Mouse (Mus musculus) myocyte (in vitro differentiated cells): Measurements from ENCODE around the gene Tnfrsf18. TPM values are rescaled to one million over a fixed set of nuclear protein-coding genes. Genes with fewer than 3 reads are reported as not detected.

ENCODE experiments used
- H3K27me3 ChIP-seq: one replicate; pipeline ENCODE4 v1.6.1; 2011; ENCODE audit not compliant: control insufficient read depth, insufficient read depth, insufficient read length
- H3K36me3 ChIP-seq: one replicate; pipeline ENCODE4 v1.6.1; 2011; ENCODE audit not compliant: control insufficient read depth, insufficient read depth
- H3K4me2 ChIP-seq: one replicate; pipeline ENCODE4 v1.6.1; 2011; ENCODE audit warnings: low read depth, control low read depth
- H3K4me3 ChIP-seq: one replicate; pipeline ENCODE4 v1.5.1; 2011; ENCODE audit warnings: mild to moderate bottlenecking, control low read depth, moderate library complexity
- H3K79me2 ChIP-seq: one replicate; pipeline ENCODE4 v1.6.1; 2011; ENCODE audit not compliant: control insufficient read depth, insufficient read depth
- H3ac ChIP-seq: one replicate; pipeline ENCODE4 v1.6.1; 2011; ENCODE audit not compliant: control insufficient read depth, insufficient read length
- CEBPB ChIP-seq: IDR thresholded peaks from 2 replicates; pipeline ENCODE4 v1.6.1; 2011; ENCODE audit warnings: mild to moderate bottlenecking, moderate library complexity; ENCODE audit not compliant: poor library complexity, insufficient read depth, severe bottlenecking
- E2F4 ChIP-seq: IDR thresholded peaks from one replicate; pipeline ENCODE4 v1.6.1; 2011; ENCODE audit warnings: mild to moderate bottlenecking, control low read depth, moderate library complexity; ENCODE audit not compliant: insufficient read depth
- MAX ChIP-seq: IDR thresholded peaks from one replicate; pipeline ENCODE4 v1.6.1; 2011; ENCODE audit warnings: low read depth, mild to moderate bottlenecking, control low read depth
- MYOD1 ChIP-seq, 3 experiments: IDR thresholded peaks; one replicate each; pipeline ENCODE4 v1.6.1; 2011; ENCODE audit warnings: control low read depth in 2 of 3, low read depth in 2 of 3, mild to moderate bottlenecking in 2 of 3, moderate library complexity in 1 of 3; ENCODE audit not compliant: insufficient read length in 2 of 3, control insufficient read depth in 1 of 3
- MYOG ChIP-seq, 3 experiments: IDR thresholded peaks; one replicate each; pipeline ENCODE4 v1.6.1; 2011; ENCODE audit warnings: control low read depth in 2 of 3, low read depth in 2 of 3, mild to moderate bottlenecking in 2 of 3; ENCODE audit not compliant: insufficient read length in 2 of 3, control insufficient read depth in 1 of 3, insufficient read depth in 1 of 3
- POLR2A ChIP-seq: IDR thresholded peaks from one replicate; pipeline ENCODE4 v1.6.1; 2011; ENCODE audit warnings: low read depth, mild to moderate bottlenecking, control low read depth, moderate library complexity; ENCODE audit not compliant: insufficient read length
- POLR2AphosphoS2 ChIP-seq: IDR thresholded peaks from one replicate; pipeline ENCODE4 v1.6.1; 2011; ENCODE audit warnings: low read depth, control low read depth; ENCODE audit not compliant: insufficient read length
- REST ChIP-seq: IDR thresholded peaks from one replicate; pipeline ENCODE4 v1.6.1; 2011; ENCODE audit warnings: mild to moderate bottlenecking, control low read depth, moderate library complexity; ENCODE audit not compliant: insufficient read depth, insufficient read length
- SRF ChIP-seq: IDR thresholded peaks from one replicate; pipeline ENCODE4 v1.6.1; 2011; ENCODE audit warnings: low read depth; ENCODE audit not compliant: control insufficient read depth, insufficient read length
- TCF12 ChIP-seq: IDR thresholded peaks from one replicate; pipeline ENCODE4 v1.6.1; 2011; ENCODE audit warnings: mild to moderate bottlenecking, control low read depth; ENCODE audit not compliant: poor library complexity, insufficient read depth, severe bottlenecking
- TCF3 ChIP-seq: IDR thresholded peaks from one replicate; pipeline ENCODE4 v1.6.1; 2011; ENCODE audit warnings: low read depth, control low read depth; ENCODE audit not compliant: insufficient read length
- USF1 ChIP-seq: IDR thresholded peaks from one replicate; pipeline ENCODE4 v1.6.1; 2011; ENCODE audit warnings: low read depth, mild to moderate bottlenecking, control low read depth, moderate library complexity
- polyA plus RNA-seq: library from polyadenylated mRNA; unstranded; fragments of >200 nt; fragmentation: generic; extraction: Trizol; gene quantifications from one replicate; pipeline ENCODE4 v1.2.1, GENCODE M21; 2012; ENCODE audit warnings: missing spikeins

Tnfrsf18 gene
- polyA plus RNA-seq, 1 experiment, result 0.40 TPM

- Histone ChIP-seq H3K79me2 (no peaks in the 10 kb centered on the region), H3K36me3 (no peaks in the 10 kb centered on the region), H3K27me3 (peaks cover 64% of the 10 kb centered on the region), H3K4me2 (no peak overlapping the region), H3K4me3 (no peak overlapping the region), H3ac (no peak overlapping the region)
- TF ChIP-seq MYOD1 (IDR thresholded peaks at IDR 0.05; ENCODE audit: control insufficient read depth in 1 of 3, insufficient read length in 2 of 3, low read depth in 2 of 3) (no peak), SRF (no peak), CEBPB (no peak), POLR2A (no peak), USF1 (no peak), POLR2AphosphoS2 (no peak), MAX (no peak), TCF3 (no peak), REST (no peak), E2F4 (no peak), TCF12 (no peak), MYOG (IDR thresholded peaks at IDR 0.05; ENCODE audit: control insufficient read depth in 1 of 3, insufficient read depth in 1 of 3, insufficient read length in 2 of 3, low read depth in 2 of 3) (no peak)
Observed at GRCm38 (mm10) chr4:156059713-156060112, 33.7 kb downstream of the Tnfrsf18 start.

DNA sequence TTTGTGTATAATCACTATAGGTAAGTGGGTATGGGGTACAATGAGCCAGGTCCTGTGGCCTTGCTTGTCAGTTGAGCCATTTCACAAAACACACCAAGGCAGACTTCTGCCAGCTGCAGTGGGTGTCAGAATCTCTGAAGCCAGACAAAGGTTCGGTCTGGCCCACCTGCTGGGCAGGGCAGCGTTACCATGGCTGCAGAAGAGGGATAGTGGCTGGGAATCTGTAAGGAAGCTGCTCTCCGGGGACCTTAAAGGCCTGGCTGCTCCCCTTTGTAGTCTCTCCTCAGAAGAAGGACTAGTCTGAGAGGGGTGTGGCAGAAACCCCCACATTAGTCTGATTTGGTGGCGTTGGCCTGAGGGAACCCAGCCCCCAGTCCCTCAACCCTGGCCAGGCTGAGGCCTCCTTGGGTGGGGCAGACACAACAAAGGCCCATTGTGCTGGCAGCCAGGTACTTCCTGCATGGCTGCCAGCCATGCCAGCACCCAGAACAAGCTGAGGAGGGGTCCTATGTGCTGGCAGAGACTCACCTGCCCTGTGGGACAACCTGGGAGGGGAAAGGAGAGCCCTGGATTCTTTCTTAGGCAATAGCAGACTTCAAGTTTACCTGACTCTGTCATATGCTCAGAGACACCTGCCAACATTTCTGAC lies 38.0 kb downstream of the Tnfrsf18 start:
- TF ChIP-seq TCF12 (no peak), SRF (no peak), MYOG (IDR thresholded peaks at IDR 0.05; ENCODE audit: control insufficient read depth in 1 of 3, insufficient read depth in 1 of 3, insufficient read length in 2 of 3, low read depth in 2 of 3) (no peak), POLR2A (no peak), TCF3 (no peak), USF1 (no peak), REST (no peak), MAX (no peak)
- H3K36me3 ChIP-seq, result no peaks in the 10 kb centered on the region
- no peaks in the 10 kb centered on the region for H3K79me2 ChIP-seq
- no peak overlapping the region for H3ac ChIP-seq
- H3K4me2 ChIP-seq, result no peak overlapping the region
- H3K4me3 ChIP-seq, result no peak overlapping the region
- H3K27me3 ChIP-seq, result peaks cover 47% of the 10 kb centered on the region

DNA sequence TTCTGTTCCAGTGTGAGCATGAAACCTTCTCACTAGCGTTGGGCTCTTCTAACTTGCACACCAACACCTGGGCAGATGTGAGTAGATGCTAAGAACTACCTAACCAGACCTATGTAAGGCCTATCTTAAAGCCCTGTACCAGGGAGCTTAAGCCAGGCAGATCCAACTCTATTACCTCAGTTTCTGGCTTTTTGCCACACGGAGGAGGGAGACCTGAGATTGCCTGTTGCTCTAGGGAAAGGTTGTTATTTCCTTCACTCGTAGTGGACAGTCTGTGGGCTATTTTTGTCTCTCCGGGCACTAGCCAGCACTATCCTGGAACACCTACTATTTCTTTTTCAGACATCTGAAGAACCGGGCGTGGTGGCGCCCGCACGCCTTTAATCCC lies 38.5 kb downstream of the Tnfrsf18 start:
- peaks cover 44% of the 10 kb centered on the region for H3K27me3 ChIP-seq
- TF ChIP-seq POLR2AphosphoS2, result no peak

GRCm38 (mm10) chr4:156065156-156065894 lies 39.4 kb downstream of the Tnfrsf18 start:
- no peak overlapping the region for H3K4me2 ChIP-seq
- H3K36me3 ChIP-seq, result no peaks in the 10 kb centered on the region
- H3K79me2 ChIP-seq, result no peaks in the 10 kb centered on the region
- H3K27me3 ChIP-seq, result peaks cover 36% of the 10 kb centered on the region
- H3ac ChIP-seq, result no peak overlapping the region
- TF ChIP-seq POLR2AphosphoS2, result no peak
- H3K4me3 ChIP-seq, result no peak overlapping the region

More for the DNA sequence above, 38.5 kb downstream of the Tnfrsf18 start:
- Histone ChIP-seq H3K36me3 (no peaks in the 10 kb centered on the region), H3K79me2 (no peaks in the 10 kb centered on the region), H3ac (no peak overlapping the region), H3K4me2 (no peak overlapping the region), H3K4me3 (no peak overlapping the region)

DNA sequence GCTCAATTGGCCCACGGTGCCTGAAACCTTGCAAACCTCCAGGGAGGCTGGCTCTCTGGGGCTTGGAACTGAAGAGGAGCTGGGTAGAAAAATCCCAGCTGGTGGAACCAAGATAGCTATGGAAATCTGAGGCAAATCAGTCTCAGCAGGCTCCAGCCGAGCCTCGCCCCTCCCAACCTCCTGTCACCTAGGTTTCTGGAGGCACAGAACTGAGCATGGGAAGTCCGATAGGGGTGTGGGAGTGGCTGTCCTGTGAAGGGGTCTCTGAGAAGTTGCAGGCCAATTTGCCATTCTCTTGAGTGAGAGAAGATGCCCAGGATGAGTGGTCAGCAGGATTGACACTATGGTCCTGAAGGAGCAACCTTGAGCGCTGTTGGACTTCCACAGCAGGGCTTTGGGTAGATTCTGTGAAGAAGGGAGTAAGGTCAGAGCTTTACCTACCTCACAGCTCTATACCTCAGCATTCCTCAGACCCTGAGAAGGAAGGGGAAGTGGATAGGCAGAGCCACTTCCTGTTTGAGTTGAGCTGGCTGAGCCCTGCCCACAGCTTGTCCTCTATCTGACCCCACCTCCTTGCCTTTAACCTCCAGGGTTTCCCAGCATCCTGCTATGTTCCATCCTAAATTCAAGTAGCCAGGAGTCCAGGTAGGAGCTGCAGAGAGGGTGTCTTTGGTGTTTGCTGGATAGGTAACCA lies 41.4 kb downstream of the Tnfrsf18 start:
- no peak overlapping the region for H3K4me3 ChIP-seq
- H3K4me2 ChIP-seq, result no peak overlapping the region
- no peaks in the 10 kb centered on the region for H3K36me3 ChIP-seq
- peaks cover 23% of the 10 kb centered on the region for H3K27me3 ChIP-seq
- TF ChIP-seq POLR2AphosphoS2, result no peak
- TF ChIP-seq E2F4, result no peak
- no peaks in the 10 kb centered on the region for H3K79me2 ChIP-seq
- H3ac ChIP-seq, result no peak overlapping the region
